Comparison of ENCODE assay signal across 7 mouse cellular contexts in genomic region chr9:107628721-107629410, GRCm38 (mm10). TPM values are rescaled to one million over a fixed set of nuclear protein-coding genes. Genes with fewer than 3 reads are reported as not detected.
A peak's percentile ranks its signal among the peaks of the same experiment; 100 is the strongest.
DNase-seq lines count a peak whose midpoint lies in the region; ATAC-seq and TF ChIP-seq lines count a peak whose summit lies in the region.

No protein-coding gene starts in this region.

- H3K36me3 ChIP-seq in CH12.LX (replicated peaks in 1 of 2; ENCODE audit: control insufficient read depth in 1 of 2, insufficient read depth in 1 of 2, low read length in 1 of 2), result peaks cover 32 to 69% of the 10 kb centered on the region in 2 experiments
- H3K36me3 ChIP-seq in MEL (ENCODE audit: control insufficient read depth in 1 of 2, insufficient read depth in 2 of 2, low read length in 2 of 2), result peaks cover 0 to 27% of the 10 kb centered on the region in 2 experiments; a peak in 2 of 4 replicates
- peaks cover 52% of the 10 kb centered on the region for H3K36me3 ChIP-seq in heart, embryonic 13.5 days
- H3K36me3 ChIP-seq in kidney, embryonic 15.5 days, result peaks cover 26% of the 10 kb centered on the region

- no peak; the same call in 1 of the 2 replicates for TF ChIP-seq EP300 in CH12.LX (IDR thresholded peaks at IDR 0.05; ENCODE audit: low read length)
- TF ChIP-seq EP300 in MEL (IDR thresholded peaks at IDR 0.05; ENCODE audit: low read depth in 1 of 2, low read length in 2 of 2), result peak; percentile 23 to 30; a peak in 1 of 4 replicates

- TF ChIP-seq POLR2A in CH12.LX (IDR thresholded peaks at IDR 0.05; ENCODE audit: low read depth, low read length) (no peak), MEL (IDR thresholded peaks at IDR 0.05; ENCODE audit: control insufficient read depth in 1 of 2, insufficient read depth in 1 of 2, low read depth in 1 of 2, low read length in 2 of 2, poor library complexity in 1 of 2) (peak in 1 of 2 experiments; percentile 43; a peak in 1 of 4 replicates)

- dilution Hi-C loops in CH12.LX (cut with MboI; ENCODE audit: extremely low pct_ligation_motif_present, extremely low pct_unique_long_range_greater_than_20kb, low sequenced_read_pairs), result no loop called here

- H3K9me3 ChIP-seq in CH12.LX (replicated peaks; ENCODE audit: low read length), result no peaks in the 10 kb centered on the region
- H3K9me3 ChIP-seq in MEL (replicated peaks; ENCODE audit: insufficient read depth, low read length), result no peaks in the 10 kb centered on the region
- no peaks in the 10 kb centered on the region for H3K9me3 ChIP-seq in heart, embryonic 13.5 days
- H3K9me3 ChIP-seq in kidney, embryonic 15.5 days (replicated peaks), result no peaks in the 10 kb centered on the region

- H3K4me1 ChIP-seq in CH12.LX (ENCODE audit: control insufficient read depth in 1 of 2, insufficient read depth in 2 of 2) (peaks cover 39 to 85% of the 10 kb centered on the region in 2 experiments), MEL (ENCODE audit: control insufficient read depth in 1 of 2, insufficient read depth in 2 of 2, low read length in 2 of 2) (peaks cover 13 to 37% of the 10 kb centered on the region in 2 experiments)
- peaks cover 92% of the 10 kb centered on the region for H3K4me1 ChIP-seq in heart, embryonic 13.5 days
- H3K4me1 ChIP-seq in kidney, embryonic 15.5 days, result peaks cover 90% of the 10 kb centered on the region

- TF ChIP-seq RAD21 in CH12.LX (IDR thresholded peaks at IDR 0.05; ENCODE audit: low read depth, low read length) (no peak), MEL (IDR thresholded peaks at IDR 0.05; ENCODE audit: low read depth, low read length) (no peak)

- DNase-seq in CH12.LX (ENCODE audit: extremely low read depth) (peak; percentile 81), MEL (ENCODE audit: low read depth, low spot score) (peak; percentile 89)
- DNase-seq in lung, postnatal 36 days, result peak; percentile 79
- no peak for DNase-seq in right cerebral cortex, adult 2 months (ENCODE audit: low spot score in 2 of 2)
- no peak for DNase-seq in cerebellum, postnatal 36 days

- H3K27ac ChIP-seq in CH12.LX (ENCODE audit: insufficient read depth, low read depth) (peak overlapping the region; percentile 88), MEL (ENCODE audit: control insufficient read depth, low read depth, low read length) (peak overlapping the region; percentile 86)
- peak overlapping the region; percentile 84 for H3K27ac ChIP-seq in heart, embryonic 13.5 days (replicated peaks)
- H3K27ac ChIP-seq in kidney, embryonic 15.5 days, result peak overlapping the region; percentile 92

- no peak for ATAC-seq in heart, embryonic 13.5 days (ENCODE audit: extremely low read depth, insufficient number of reproducible peaks, low FRiP score, low TSS enrichment)
- peak; percentile 20; the same call in 1 of the 2 replicates for ATAC-seq in kidney, embryonic 15.5 days (replicated peaks; ENCODE audit: low FRiP score)

- WGBS in heart, embryonic 13.5 days, result 46% methylated on average over 14 of the region's 15 CpGs
- WGBS in kidney, embryonic 15.5 days, result 43% methylated on average over 14 of the region's 15 CpGs

- in situ Hi-C loops in CH12.LX (cut with MboI; ENCODE audit: low pct_ligation_motif_present, low pct_unique_long_range_greater_than_20kb, low sequenced_read_pairs), result no loop called here

- H3K4me2 ChIP-seq in CH12.LX (ENCODE audit: insufficient read depth, low read depth, poor library complexity, severe bottlenecking), result peak overlapping the region; percentile 56
- H3K4me2 ChIP-seq in heart, embryonic 13.5 days, result peak overlapping the region; percentile 46
- peak overlapping the region; percentile 96 for H3K4me2 ChIP-seq in kidney, embryonic 15.5 days

- H3K9ac ChIP-seq in CH12.LX (ENCODE audit: insufficient read depth, low read depth) (peak overlapping the region; percentile 39), MEL (ENCODE audit: control insufficient read depth, low read depth, low read length, poor library complexity, severe bottlenecking) (peak overlapping the region; percentile 61)
- peak overlapping the region; percentile 95 for H3K9ac ChIP-seq in heart, embryonic 13.5 days
- H3K9ac ChIP-seq in kidney, embryonic 15.5 days, result peak overlapping the region; percentile 30; the same call in 1 of the 2 replicates

- H3K79me2 ChIP-seq in CH12.LX (replicated peaks; ENCODE audit: control insufficient read depth, extremely low read depth, insufficient read depth, poor library complexity, severe bottlenecking) (peaks cover 71% of the 10 kb centered on the region), MEL (ENCODE audit: control insufficient read depth, insufficient read depth, low read length, poor library complexity) (peaks cover 60% of the 10 kb centered on the region)

- no peak for TF ChIP-seq CTCF in CH12.LX (conservative IDR thresholded peaks at IDR 0.05 in 1 of 2, IDR thresholded peaks at IDR 0.05 in 1 of 2; ENCODE audit: low read depth in 2 of 2, low read length in 2 of 2)
- TF ChIP-seq CTCF in MEL (IDR thresholded peaks at IDR 0.05 in 2 of 3, conservative IDR thresholded peaks at IDR 0.05 in 1 of 3; ENCODE audit: control insufficient read depth in 1 of 3, insufficient read depth in 1 of 3, low read depth in 2 of 3, low read length in 3 of 3, poor library complexity in 1 of 3, severe bottlenecking in 1 of 3), result no peak

- H3K27me3 ChIP-seq in CH12.LX (replicated peaks) (no peaks in the 10 kb centered on the region), MEL (ENCODE audit: control insufficient read depth in 1 of 2, insufficient read depth in 2 of 2, low read length in 2 of 2) (no peaks in the 10 kb centered on the region)
- H3K27me3 ChIP-seq in heart, embryonic 13.5 days (replicated peaks), result no peaks in the 10 kb centered on the region
- H3K27me3 ChIP-seq in kidney, embryonic 15.5 days, result no peaks in the 10 kb centered on the region

- peak overlapping the region; percentile 48 to 59 (median 52) for H3K4me3 ChIP-seq in CH12.LX (replicated peaks in 1 of 3; ENCODE audit: low read depth in 2 of 3, low read length in 2 of 3, poor library complexity in 1 of 3)
- peak overlapping the region; percentile 17 to 36; a peak in 3 of 4 replicates for H3K4me3 ChIP-seq in MEL (ENCODE audit: control insufficient read depth in 1 of 2, insufficient read depth in 1 of 2, low read depth in 2 of 2, low read length in 2 of 2)
- H3K4me3 ChIP-seq in heart, embryonic 13.5 days, result 0 out of 2 replicates have a peak overlapping the region, but pooled peaks have one; percentile 1
- peak overlapping the region; percentile 11; the same call in 1 of the 2 replicates for H3K4me3 ChIP-seq in kidney, embryonic 15.5 days (replicated peaks)

TF ChIP-seq in CH12.LX, 34 proteins besides CTCF, POLR2A, EP300 and RAD21 (continues in another document):
- TF ChIP-seq KAT2A (IDR thresholded peaks at IDR 0.05; ENCODE audit: insufficient replicate concordance, low read length), result no peak

TF ChIP-seq in MEL, 35 proteins besides CTCF, POLR2A, EP300 and RAD21 (continues in another document):
- no peak for TF ChIP-seq MAX (IDR thresholded peaks at IDR 0.05; ENCODE audit: low read length)

RNA-seq across cellular contexts. Expression of gene Gnai2, which starts 6.3 kb away (rescaled TPM):
- 154 and 160 TPM in 2 replicates for total RNA-seq in CH12.LX (2012; rRNA removed)
- 86.2 and 98.2 TPM in 2 replicates for total RNA-seq in CH12.LX (2014; rRNA removed)
- 262 and 286 TPM in 2 replicates for polyA plus RNA-seq in CH12.LX (2012; ENCODE audit: insufficient read length, low read depth)
- total RNA-seq in MEL (2012; rRNA removed), result 129 and 131 TPM in 2 replicates
- 100 to 1,000 TPM; 137 to 335 TPM for polyA plus RNA-seq in MEL (2012; ENCODE audit: insufficient read depth in 1 of 2, insufficient read length in 2 of 2, low read depth in 1 of 2, low replicate concordance in 2 of 2, missing spikeins in 1 of 2)
- 387 and 392 TPM in 2 replicates for polyA plus RNA-seq in heart, embryonic 13.5 days (2015; fragmentation: Nextera tagmentation; extraction: Ambion mirVana)
- polyA plus RNA-seq in kidney, embryonic 15.5 days (2015; fragmentation: Nextera tagmentation; extraction: Ambion mirVana), result 403 and 424 TPM in 2 replicates

RNA-seq across cellular contexts. Expression of gene Sema3b, which starts 19.8 kb away (rescaled TPM):
- 7.4 and 11.6 TPM in 2 replicates for total RNA-seq in CH12.LX (2012; rRNA removed)
- 8.0 and 8.2 TPM in 2 replicates for total RNA-seq in CH12.LX (2014; rRNA removed)
- 4.3 and 4.7 TPM in 2 replicates for polyA plus RNA-seq in CH12.LX (2012; ENCODE audit: insufficient read length, low read depth)
- 0.04 and 0.07 TPM in 2 replicates for total RNA-seq in MEL (2012; rRNA removed)
- under 1 TPM in 1 of 2 experiments, not detected in 1; 0.21 TPM for polyA plus RNA-seq in MEL (2012; ENCODE audit: insufficient read depth in 1 of 2, insufficient read length in 2 of 2, low read depth in 1 of 2, low replicate concordance in 2 of 2, missing spikeins in 1 of 2)
- polyA plus RNA-seq in heart, embryonic 13.5 days (2015; fragmentation: Nextera tagmentation; extraction: Ambion mirVana), result 9.9 and 11.8 TPM in 2 replicates
- 21.1 and 22.5 TPM in 2 replicates for polyA plus RNA-seq in kidney, embryonic 15.5 days (2015; fragmentation: Nextera tagmentation; extraction: Ambion mirVana)

RNA-seq across cellular contexts. Expression of gene Slc38a3, which starts 40.5 kb away (rescaled TPM):
- 0.04 TPM in 1 of 2 replicates, not detected in the other for total RNA-seq in CH12.LX (2012; rRNA removed)
- total RNA-seq in CH12.LX (2014; rRNA removed), result not detected in 2 replicates
- not detected in 2 replicates for polyA plus RNA-seq in CH12.LX (2012; ENCODE audit: insufficient read length, low read depth)
- not detected in 2 replicates for total RNA-seq in MEL (2012; rRNA removed)
- polyA plus RNA-seq in MEL (2012; ENCODE audit: insufficient read depth in 1 of 2, insufficient read length in 2 of 2, low read depth in 1 of 2, low replicate concordance in 2 of 2, missing spikeins in 1 of 2), result not detected
- 2.8 and 2.9 TPM in 2 replicates for polyA plus RNA-seq in heart, embryonic 13.5 days (2015; fragmentation: Nextera tagmentation; extraction: Ambion mirVana)
- polyA plus RNA-seq in kidney, embryonic 15.5 days (2015; fragmentation: Nextera tagmentation; extraction: Ambion mirVana), result 7.1 and 8.1 TPM in 2 replicates

RNA-seq across cellular contexts. Expression of gene Ifrd2, which starts 41.4 kb away (rescaled TPM):
- total RNA-seq in CH12.LX (2012; rRNA removed) (91.3 and 101 TPM in 2 replicates), CH12.LX (2014; rRNA removed) (57.7 and 62.8 TPM in 2 replicates), MEL (2012; rRNA removed) (136 and 147 TPM in 2 replicates)
- polyA plus RNA-seq in CH12.LX (2012; ENCODE audit: insufficient read length, low read depth) (127 and 143 TPM in 2 replicates), MEL (2012; ENCODE audit: insufficient read depth in 1 of 2, insufficient read length in 2 of 2, low read depth in 1 of 2, low replicate concordance in 2 of 2, missing spikeins in 1 of 2) (100 to 1,000 TPM in 1 of 2 experiments, not detected in 1; 292 TPM)
- polyA plus RNA-seq in heart, embryonic 13.5 days (2015; fragmentation: Nextera tagmentation; extraction: Ambion mirVana), result 35.7 and 41.3 TPM in 2 replicates
- polyA plus RNA-seq in kidney, embryonic 15.5 days (2015; fragmentation: Nextera tagmentation; extraction: Ambion mirVana), result 47.8 and 55.8 TPM in 2 replicates

RNA-seq across cellular contexts. Expression of gene Hyal3, which starts 48.2 kb away (rescaled TPM):
- total RNA-seq in CH12.LX (2012; rRNA removed) (0.13 TPM in 1 of 2 replicates, not detected in the other), CH12.LX (2014; rRNA removed) (0.12 TPM in 1 of 2 replicates, not detected in the other), MEL (2012; rRNA removed) (1.8 and 2.3 TPM in 2 replicates)
- polyA plus RNA-seq in CH12.LX (2012; ENCODE audit: insufficient read length, low read depth) (0.14 and 0.21 TPM in 2 replicates), MEL (2012; ENCODE audit: insufficient read depth in 1 of 2, insufficient read length in 2 of 2, low read depth in 1 of 2, low replicate concordance in 2 of 2, missing spikeins in 1 of 2) (1 to 10 TPM in 1 of 2 experiments, not detected in 1; 6.8 TPM)
- polyA plus RNA-seq in heart, embryonic 13.5 days (2015; fragmentation: Nextera tagmentation; extraction: Ambion mirVana), result 0.48 and 0.68 TPM in 2 replicates
- polyA plus RNA-seq in kidney, embryonic 15.5 days (2015; fragmentation: Nextera tagmentation; extraction: Ambion mirVana), result 1.3 TPM in 2 replicates

Comparison
In these comparisons a context has a peak if more than half of its experiments do, and no peak if none do; other contexts are left out.
1. DNase-seq: peak in CH12.LX (single experiment), MEL (single experiment) and lung, postnatal 36 days (single experiment); none in right cerebral cortex, adult 2 months (0 of 2) and cerebellum, postnatal 36 days (0 of 2).
2. H3K4me2 ChIP-seq: peak in every context shown above with its lines; median percentile 96 in kidney, embryonic 15.5 days; 56 in CH12.LX; 46 in heart, embryonic 13.5 days.
3. H3K4me3 ChIP-seq: peak in every context shown above with its lines; median percentile 52 in CH12.LX; 26 in MEL; 11 in kidney, embryonic 15.5 days; 1 in heart, embryonic 13.5 days.
4. H3K9ac ChIP-seq: peak in every context shown above with its lines; median percentile 95 in heart, embryonic 13.5 days; 61 in MEL; 39 in CH12.LX; 30 in kidney, embryonic 15.5 days.
5. Of the 35 proteins assayed by ChIP-seq in both MEL and CH12.LX: peak only in MEL: EP300, MAZ, MXI1, SIN3A and TCF12; only in CH12.LX: ELF1 and ETS1; in both: HCFC1; in neither: 26; mixed calls (peak in some experiments, not most) for 1.
6. Peak in every context shown above with its lines, with median percentiles within 50 percentile points of each other: H3K27ac ChIP-seq.